Mouse (Mus musculus): Measurements from ENCODE around the gene Rpp38. TPM values are rescaled to one million over a fixed set of nuclear protein-coding genes. Genes with fewer than 3 reads are reported as not detected.

Gene Rpp38
- polyA plus RNA-seq, 1 experiment, result 3.4 TPM

DNA sequence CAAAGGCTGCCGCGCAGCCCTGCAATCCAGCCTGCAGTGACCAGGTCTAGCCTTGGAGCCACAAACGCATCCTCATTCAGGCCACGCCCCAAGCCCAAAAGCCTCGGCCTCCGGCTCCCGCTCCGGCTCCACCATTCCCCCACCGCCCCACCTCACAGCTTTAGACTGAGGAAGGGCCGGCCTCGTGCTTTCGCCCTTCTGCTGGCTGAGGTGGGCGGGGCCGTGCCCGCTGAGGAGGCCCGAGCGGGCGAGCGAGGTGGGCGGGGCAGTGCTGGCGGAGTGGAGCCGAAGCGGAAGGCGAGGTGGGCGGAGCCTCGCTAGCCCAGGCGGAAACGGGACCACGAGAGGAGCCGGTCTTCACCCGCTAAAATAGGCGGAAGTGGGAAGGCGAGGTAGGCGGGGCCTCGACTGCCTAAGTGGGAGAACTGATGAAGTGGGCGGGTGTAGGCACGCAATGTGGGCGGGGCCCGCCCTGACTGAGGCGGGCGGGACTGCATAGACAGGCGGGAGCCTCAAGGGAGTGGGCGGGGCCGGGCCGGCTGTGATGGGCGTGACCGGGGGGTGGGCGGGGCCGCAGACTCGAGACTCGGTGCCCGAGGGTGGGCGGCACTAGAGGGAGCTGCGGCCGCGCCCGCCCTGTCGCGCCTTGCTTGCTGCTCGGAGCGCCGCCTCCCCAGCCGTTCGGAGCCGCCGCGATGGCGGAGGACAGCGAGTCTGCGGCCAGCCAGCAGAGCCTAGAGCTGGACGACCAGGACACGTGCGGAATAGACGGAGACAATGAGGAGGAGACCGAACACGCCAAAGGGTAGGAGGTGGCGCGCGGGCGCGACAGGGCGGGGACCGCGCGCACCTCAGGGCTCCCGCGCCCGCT, 48.6 kb downstream of the Rpp38 start, which contains the start of gene Nmt2:
TSS of gene Nmt2 (plus strand) at position 611 of the 871 bp plus-strand sequence.
- no peak within 1 kb of the TSS for H3K27ac ChIP-seq (ENCODE audit: control insufficient read depth, insufficient read depth, low read length)
- peak within 1 kb of the TSS; percentile 80 for H3K4me3 ChIP-seq (ENCODE audit: control insufficient read depth, insufficient read depth, low read length)
- H3K4me1 ChIP-seq (replicated peaks; ENCODE audit: control insufficient read depth, insufficient read depth, low read length), result peaks cover 8% of the 10 kb centered on the region
- under 1% methylated on average over 88 of the region's 88 CpGs for WGBS
- H3K27me3 ChIP-seq (ENCODE audit: control insufficient read depth, insufficient read depth, low read length), result no peaks in the 10 kb centered on the region
- TF ChIP-seq CTCF (IDR thresholded peaks at IDR 0.05; ENCODE audit: borderline replicate concordance, control insufficient read depth, extremely low read depth, insufficient read depth, low read length, poor library complexity), result peak; percentile 60; the same call in 1 of the 2 replicates
- TF ChIP-seq POLR2A (IDR thresholded peaks at IDR 0.05; ENCODE audit: control insufficient read depth, extremely low read depth, insufficient read depth, low read length, poor library complexity), result peak; percentile 72
- H3K36me3 ChIP-seq (ENCODE audit: control insufficient read depth, insufficient read depth, low read length), result no peaks in the 10 kb centered on the region
- DNase-seq, result peak; percentile 100

DNA sequence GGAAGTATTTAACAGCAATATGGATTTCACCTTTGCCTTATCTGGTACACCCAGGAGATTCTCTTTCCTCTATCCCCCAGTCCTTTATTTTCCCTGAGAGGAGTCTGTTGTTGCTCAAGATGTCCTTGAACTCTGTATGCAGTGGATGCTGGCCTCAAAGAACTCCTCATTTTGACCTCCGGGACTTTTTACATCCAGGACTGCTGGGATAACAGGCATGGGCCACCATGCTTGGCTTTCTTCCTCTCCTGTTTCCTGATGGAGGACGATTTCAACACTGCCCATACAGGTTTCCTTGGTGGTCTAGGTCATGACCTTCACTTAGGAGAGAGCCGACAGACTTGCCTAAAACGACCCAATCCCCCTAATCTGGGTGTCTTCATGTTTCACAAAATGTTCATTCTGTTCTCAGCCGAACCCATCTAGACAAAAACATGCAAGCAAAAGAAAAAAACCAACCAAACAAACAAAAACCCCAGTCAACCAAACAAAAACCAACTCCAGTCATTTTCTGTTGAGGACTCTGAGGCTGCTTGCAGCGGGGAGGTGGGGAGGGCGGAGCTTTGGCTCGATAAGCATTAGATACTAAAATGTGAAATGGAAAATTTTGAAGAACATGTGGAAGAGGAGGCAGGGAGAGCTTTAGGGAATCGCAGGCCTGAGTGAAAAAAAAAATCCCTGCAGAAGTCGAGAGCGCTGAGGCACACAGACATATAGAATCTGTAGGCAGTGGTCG, 49.4 kb downstream of the Rpp38 start:
- Histone ChIP-seq H3K27me3 (ENCODE audit: control insufficient read depth, insufficient read depth, low read length) (no peaks in the 10 kb centered on the region), H3K4me1 (replicated peaks; ENCODE audit: control insufficient read depth, insufficient read depth, low read length) (peaks cover 8% of the 10 kb centered on the region), H3K27ac (ENCODE audit: control insufficient read depth, insufficient read depth, low read length) (no peak overlapping the region), H3K36me3 (ENCODE audit: control insufficient read depth, insufficient read depth, low read length) (no peaks in the 10 kb centered on the region), H3K4me3 (ENCODE audit: control insufficient read depth, insufficient read depth, low read length) (peak overlapping the region; percentile 59)
- TF ChIP-seq CTCF (IDR thresholded peaks at IDR 0.05; ENCODE audit: borderline replicate concordance, control insufficient read depth, extremely low read depth, insufficient read depth, low read length, poor library complexity) (no peak), POLR2A (IDR thresholded peaks at IDR 0.05; ENCODE audit: control insufficient read depth, extremely low read depth, insufficient read depth, low read length, poor library complexity) (no peak)
- peak; percentile 4 for DNase-seq
- 18% methylated on average over 12 of the region's 12 CpGs for WGBS

DNA sequence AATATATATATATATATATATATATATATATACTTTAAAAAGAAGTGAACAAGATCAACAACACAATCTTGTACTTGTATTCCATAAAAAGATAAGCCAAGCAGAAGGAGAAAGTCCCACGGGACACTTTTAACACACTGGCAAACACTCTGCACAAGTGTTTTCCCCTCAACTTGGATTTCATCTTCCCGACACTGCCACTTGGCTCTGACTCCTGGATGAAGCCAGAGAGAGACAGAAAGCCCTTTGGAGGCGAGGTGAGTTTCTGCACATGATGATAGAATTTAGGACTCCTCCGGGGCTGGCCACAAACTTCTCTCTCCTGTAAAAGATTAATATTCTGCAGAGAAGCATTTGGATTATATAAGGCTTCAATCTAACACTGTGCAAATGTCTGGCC, 51.1 kb downstream of the Rpp38 start:
- Histone ChIP-seq H3K4me1 (replicated peaks; ENCODE audit: control insufficient read depth, insufficient read depth, low read length) (peaks cover 8% of the 10 kb centered on the region), H3K36me3 (ENCODE audit: control insufficient read depth, insufficient read depth, low read length) (no peaks in the 10 kb centered on the region), H3K27ac (ENCODE audit: control insufficient read depth, insufficient read depth, low read length) (no peak overlapping the region), H3K4me3 (ENCODE audit: control insufficient read depth, insufficient read depth, low read length) (no peak overlapping the region), H3K27me3 (ENCODE audit: control insufficient read depth, insufficient read depth, low read length) (no peaks in the 10 kb centered on the region)
- WGBS, result 94% methylated on average over 4 of the region's 4 CpGs
- DNase-seq, result no peak
- no peak for TF ChIP-seq POLR2A (IDR thresholded peaks at IDR 0.05; ENCODE audit: control insufficient read depth, extremely low read depth, insufficient read depth, low read length, poor library complexity)
- TF ChIP-seq CTCF (IDR thresholded peaks at IDR 0.05; ENCODE audit: borderline replicate concordance, control insufficient read depth, extremely low read depth, insufficient read depth, low read length, poor library complexity), result no peak

Other genes with a start within 250 kb of the Rpp38 start
- gene Fam171a1, start 218.4 kb downstream of the Rpp38 start, polyA plus RNA-seq (2012; rRNA removed), result 2.3 and 2.7 TPM in 2 replicates
- gene Nmt2, start 48.4 kb downstream of the Rpp38 start, polyA plus RNA-seq (2012; rRNA removed), result 7.4 and 8.1 TPM in 2 replicates
- not detected in 2 replicates for gene Acbd7, start 3.5 kb upstream of the Rpp38 start, polyA plus RNA-seq (2012; rRNA removed)
- not detected in 2 replicates for gene Olah, start 64.6 kb upstream of the Rpp38 start, polyA plus RNA-seq (2012; rRNA removed)
- gene Meig1, start 90.0 kb upstream of the Rpp38 start, polyA plus RNA-seq (2012; rRNA removed), result 0.40 TPM in 1 of 2 replicates, not detected in the other
- gene Dclre1c, start 91.5 kb upstream of the Rpp38 start, polyA plus RNA-seq (2012; rRNA removed), result 28.1 and 30.3 TPM in 2 replicates
- gene Suv39h2, start 142.4 kb upstream of the Rpp38 start, polyA plus RNA-seq (2012; rRNA removed), result 2.2 and 3.1 TPM in 2 replicates
- gene Gm45902, start 180.1 kb upstream of the Rpp38 start, polyA plus RNA-seq (2012; rRNA removed), result 6.0 and 6.1 TPM in 2 replicates
- 68.0 and 69.0 TPM in 2 replicates for gene Hspa14, start 180.2 kb upstream of the Rpp38 start, polyA plus RNA-seq (2012; rRNA removed)
- 0.17 and 0.43 TPM in 2 replicates for gene Cdnf, start 180.4 kb upstream of the Rpp38 start, polyA plus RNA-seq (2012; rRNA removed)
- 81.3 and 98.8 TPM in 2 replicates for gene Fam107b, start 237.8 kb upstream of the Rpp38 start, polyA plus RNA-seq (2012; rRNA removed)

Data from thymus, adult 2 months (tissue).